Mouse (Mus musculus) heart, embryonic 14.5 days (tissue): ENCODE data around the gene Acss2. TPM values are rescaled to one million over a fixed set of nuclear protein-coding genes. Genes with fewer than 3 reads are reported as not detected.

Experiments
- ATAC-seq: fragments of 200-750 bp; cut with Nextera tagmentation; 2 replicates; pipeline ENCODE4 v1.8.0; 2017; ENCODE audit warnings: low read depth, moderate TSS enrichment; ENCODE audit not compliant: insufficient number of reproducible peaks, insufficient read depth, low FRiP score
- H3K27ac ChIP-seq, 2 experiments: fragments of 200-500 bp in 1 of 2; fragments of 300-500 bp in 1 of 2; sonication (generic) in 1 of 2; replicated peaks in 1 of 2; 2 replicates each; pipeline ENCODE4 v1.5.1; 2012 to 2014; ENCODE audit warnings: low read depth in 2 of 2, low read length in 2 of 2, control low read depth in 1 of 2, mild to moderate bottlenecking in 1 of 2, mixed read lengths in 1 of 2; ENCODE audit not compliant: control insufficient read depth in 1 of 2, insufficient read depth in 1 of 2
- H3K27me3 ChIP-seq: fragments of 300-500 bp; sonication (generic); 2 replicates; pipeline ENCODE4 v1.6.1; 2014; ENCODE audit warnings: mild to moderate bottlenecking, low read length, control low read depth; ENCODE audit not compliant: control insufficient read depth, insufficient read depth
- H3K36me3 ChIP-seq: fragments of 300-500 bp; sonication (generic); 2 replicates; pipeline ENCODE4 v1.6.1; 2014; ENCODE audit warnings: mild to moderate bottlenecking, control low read depth, low read length, mixed read lengths; ENCODE audit not compliant: control insufficient read depth, insufficient read depth
- H3K4me1 ChIP-seq, 2 experiments: fragments of 200-500 bp in 1 of 2; fragments of 300-500 bp in 1 of 2; sonication (generic) in 1 of 2; 2 replicates each; pipeline ENCODE4 v1.6.1; 2012 to 2014; ENCODE audit warnings: low read length in 2 of 2, control low read depth in 1 of 2, mixed read lengths in 1 of 2; ENCODE audit not compliant: control insufficient read depth in 2 of 2, insufficient read depth in 2 of 2
- H3K4me2 ChIP-seq: fragments of 300-500 bp; sonication (generic); 2 replicates; pipeline ENCODE4 v1.6.1; 2014; ENCODE audit warnings: mild to moderate bottlenecking, low read length
- H3K4me3 ChIP-seq, 2 experiments: fragments of 200-500 bp in 1 of 2; fragments of 300-500 bp in 1 of 2; sonication (generic) in 1 of 2; 2 replicates each; pipeline ENCODE4 v1.5.1; 2012 to 2014; ENCODE audit warnings: low read length in 2 of 2, mild to moderate bottlenecking in 2 of 2, control low read depth in 1 of 2, low read depth in 1 of 2, moderate library complexity in 1 of 2; ENCODE audit not compliant: control insufficient read depth in 1 of 2, insufficient read depth in 1 of 2
- H3K9ac ChIP-seq: fragments of 300-500 bp; sonication (generic); 2 replicates; pipeline ENCODE4 v1.6.1; 2014; ENCODE audit warnings: mild to moderate bottlenecking, low read length
- H3K9me3 ChIP-seq: fragments of 300-500 bp; sonication (generic); 2 replicates; pipeline ENCODE4 v1.6.1; 2016; ENCODE audit warnings: low read length, control low read depth; ENCODE audit not compliant: control insufficient read depth
- WGBS: fragments of 180-500 bp; shearing (Covaris S2); extraction: QIAGEN DNeasy Blood & Tissue Kit; methylation state at CpG from one replicate; pipeline ENCODE4 v1.1.7; 2014; 5-methylcytosine and 5-hydroxymethylcytosine counted together
- polyA plus RNA-seq: library from polyadenylated mRNA; unstranded; fragments of >200 nt; fragmentation: Nextera tagmentation; extraction: Ambion mirVana; gene quantifications from 2 replicates; pipeline ENCODE4 v1.2.1, GENCODE M21; 2014

Acss2 gene
- polyA plus RNA-seq, result 18.8 and 19.8 TPM in 2 replicates

DNA sequence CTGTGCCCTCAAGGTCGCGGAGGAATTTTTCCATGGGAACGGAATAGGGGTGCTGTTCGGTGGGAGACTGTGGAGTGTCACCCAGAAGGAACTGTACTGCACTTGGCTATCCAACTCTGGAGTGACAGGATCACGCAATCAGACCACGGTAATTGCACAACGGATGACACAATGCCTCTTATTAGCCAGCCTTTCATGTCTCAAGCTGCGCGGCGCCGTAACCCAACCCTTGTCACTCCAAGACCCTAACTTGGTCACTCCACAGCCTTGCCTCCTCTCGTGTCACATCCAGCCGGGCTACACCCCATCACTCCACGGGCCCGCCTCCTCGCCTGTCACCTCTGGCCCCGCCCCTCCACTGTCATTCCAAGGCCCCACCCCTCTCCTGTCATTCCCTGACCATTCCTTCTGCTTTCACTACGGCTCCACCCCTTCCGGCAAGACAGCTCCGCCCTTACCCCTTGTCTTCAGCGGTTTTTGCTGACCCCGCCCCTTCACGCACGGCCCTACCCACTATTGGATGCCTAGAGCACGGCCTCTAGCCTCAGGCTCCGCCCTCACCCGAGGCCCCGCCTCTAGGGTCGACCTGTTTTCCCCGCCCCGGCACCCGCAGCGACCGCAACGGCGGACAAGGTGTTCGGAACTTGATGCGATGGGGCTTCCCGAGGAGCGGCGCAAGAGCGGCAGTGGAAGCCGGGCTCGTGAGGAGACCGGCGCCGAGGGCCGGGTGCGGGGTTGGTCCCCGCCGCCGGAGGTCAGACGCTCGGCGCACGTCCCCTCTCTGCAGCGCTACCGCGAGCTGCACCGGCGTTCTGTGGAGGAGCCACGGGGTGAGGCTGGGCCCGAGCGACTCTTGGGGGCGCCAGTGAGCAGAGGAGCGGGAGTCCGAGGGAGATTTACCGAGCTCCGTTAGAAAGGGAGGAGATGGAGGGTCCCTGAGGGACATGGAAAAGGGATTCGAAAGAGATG lies at the start of gene Acss2, which contains the start of gene Ggt7:
TSS of gene Acss2 (plus strand) at position 494 of the 969 bp plus-strand sequence.
TSS of gene Ggt7 (minus strand) at position 783 of the 969 bp plus-strand sequence.
- peak within 1 kb of the TSS; percentile 96 for H3K4me2 ChIP-seq
- peak; percentile 100 for ATAC-seq
- no peaks in the 10 kb centered on the region for H3K36me3 ChIP-seq
- H3K27me3 ChIP-seq, result peaks cover 16% of the 10 kb centered on the region
- H3K4me1 ChIP-seq, result peaks cover 2 to 15% of the 10 kb centered on the region in 2 experiments; a peak in 3 of 4 replicates
- H3K9me3 ChIP-seq, result no peaks in the 10 kb centered on the region
- H3K9ac ChIP-seq, result peak within 1 kb of the TSS; percentile 83
- H3K4me3 ChIP-seq, result peak within 1 kb of the TSS; percentile 55 to 68
- H3K27ac ChIP-seq, result no peak within 1 kb of the TSS; a peak in 1 of 4 replicates
- WGBS, result 4% methylated on average over 70 of the region's 70 CpGs

DNA sequence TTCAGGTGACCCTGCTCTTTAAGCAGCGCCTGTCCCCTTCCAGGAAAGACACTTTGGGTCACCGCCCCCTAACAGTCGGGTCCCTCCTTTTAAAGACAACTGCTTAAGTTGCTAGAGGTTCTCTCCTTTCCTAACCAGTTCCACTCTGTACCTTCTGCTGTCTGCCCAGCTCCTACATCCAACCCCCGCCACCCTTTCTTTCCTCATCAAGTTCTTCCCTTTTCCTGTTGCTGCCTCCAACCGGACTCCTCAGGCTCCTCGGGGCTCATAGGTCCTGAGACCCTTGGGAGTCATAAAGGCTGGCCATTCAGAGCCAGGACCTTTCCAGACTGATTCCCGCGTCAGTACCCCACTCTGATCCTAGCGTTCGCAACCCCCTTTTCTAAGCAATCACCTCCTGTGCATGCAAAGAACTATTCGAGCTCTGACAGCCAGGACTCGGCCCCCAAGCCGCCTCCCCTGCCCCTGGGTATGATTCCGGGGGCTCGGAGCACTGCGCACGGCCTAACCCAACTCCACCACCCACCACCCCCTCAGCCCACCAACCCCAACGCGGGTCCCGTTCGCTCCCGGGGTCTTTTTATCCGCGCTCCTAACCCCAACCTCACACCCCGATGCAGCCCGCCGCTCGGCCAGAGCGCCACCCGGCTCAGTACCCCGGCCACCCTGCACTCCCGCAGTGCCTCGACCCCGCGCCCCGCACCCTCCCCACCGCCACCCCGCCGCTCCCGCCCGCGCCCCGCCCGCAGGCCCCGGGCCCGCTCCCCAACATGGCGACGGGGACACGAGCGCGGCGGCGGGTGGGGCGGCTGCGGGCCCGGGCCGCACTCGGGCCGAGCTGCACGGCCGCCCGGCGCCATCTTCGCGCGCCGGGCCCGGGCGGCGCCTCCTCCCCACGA lies 44.8 kb upstream of the Acss2 start:
- no peaks in the 10 kb centered on the region for H3K9me3 ChIP-seq
- peak overlapping the region; percentile 99 for H3K9ac ChIP-seq
- peaks cover 2 to 33% of the 10 kb centered on the region in 2 experiments for H3K4me1 ChIP-seq
- peak; percentile 60 for ATAC-seq
- H3K36me3 ChIP-seq, result no peaks in the 10 kb centered on the region
- peak overlapping the region; percentile 85 for H3K4me2 ChIP-seq
- H3K27me3 ChIP-seq, result no peaks in the 10 kb centered on the region
- H3K4me3 ChIP-seq, result peak overlapping the region; percentile 97 to 99
- H3K27ac ChIP-seq, result peak overlapping the region; percentile 84 to 93
- WGBS, result 1% methylated on average over 47 of the region's 71 CpGs

DNA sequence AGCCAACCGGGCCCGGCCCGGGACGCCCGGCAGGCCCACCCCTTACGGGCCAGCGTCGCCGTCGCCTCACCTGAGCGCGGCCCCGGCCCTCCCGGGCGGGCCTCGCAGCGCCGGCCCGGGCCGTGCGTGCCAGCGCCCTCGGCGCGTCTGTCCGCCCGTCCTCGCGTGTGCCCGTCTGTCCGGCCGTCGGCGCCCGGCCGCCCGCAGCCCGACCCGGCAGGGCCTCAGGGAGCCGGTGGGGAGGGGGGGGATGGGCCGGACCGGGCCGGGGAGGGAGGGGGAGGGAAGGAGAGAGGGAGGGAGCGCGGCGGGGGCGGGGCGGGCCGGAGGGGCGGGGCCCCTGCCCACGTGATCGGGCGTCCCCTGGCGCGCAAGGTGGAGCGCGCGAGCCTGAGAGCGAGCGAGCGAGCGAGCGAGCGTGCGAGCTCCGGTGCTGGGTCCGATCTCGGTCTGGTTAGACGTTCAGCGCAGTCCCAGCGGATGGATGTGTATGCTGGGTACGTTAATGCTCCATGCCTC lies 44.1 kb upstream of the Acss2 start, which contains the start of gene Ncoa6:
TSS of gene Ncoa6 (minus strand) at position 325 of the 519 bp plus-strand sequence.
- no peaks in the 10 kb centered on the region for H3K36me3 ChIP-seq
- H3K9me3 ChIP-seq, result no peaks in the 10 kb centered on the region
- H3K4me2 ChIP-seq, result peak within 1 kb of the TSS; percentile 85
- ATAC-seq, result peak; percentile 80
- H3K4me3 ChIP-seq, result peak within 1 kb of the TSS; percentile 97 to 99
- H3K4me1 ChIP-seq, result peaks cover 2 to 31% of the 10 kb centered on the region in 2 experiments
- H3K9ac ChIP-seq, result peak within 1 kb of the TSS; percentile 99
- WGBS, result under 1% methylated on average over 49 of the region's 72 CpGs
- H3K27me3 ChIP-seq, result no peaks in the 10 kb centered on the region
- H3K27ac ChIP-seq, result peak within 1 kb of the TSS; percentile 84 to 93

DNA sequence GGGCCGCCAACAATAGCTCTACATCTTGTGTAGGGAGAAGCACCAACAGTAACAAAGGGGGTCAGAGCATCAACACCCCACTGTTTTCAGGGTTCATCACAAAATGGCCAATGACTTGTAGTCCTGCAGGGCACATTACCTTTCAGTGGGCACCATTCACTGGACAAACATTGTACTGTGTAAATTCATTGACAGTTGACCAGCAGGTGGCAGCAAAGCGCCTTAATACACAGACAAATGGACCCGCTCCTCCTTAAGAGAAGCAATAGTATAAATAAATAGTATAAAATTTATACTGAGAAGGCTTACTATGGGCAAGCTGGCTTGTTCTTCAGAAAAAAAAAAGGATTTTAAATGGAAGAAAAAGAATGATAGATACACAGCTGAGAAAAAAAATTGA lies 35.7 kb upstream of the Acss2 start:
- Histone ChIP-seq H3K9ac (no peak overlapping the region), H3K9me3 (no peaks in the 10 kb centered on the region), H3K27ac (no peak overlapping the region), H3K4me1 (no peaks in the 10 kb centered on the region), H3K36me3 (no peaks in the 10 kb centered on the region), H3K4me2 (no peak overlapping the region), H3K27me3 (no peaks in the 10 kb centered on the region), H3K4me3 (no peak overlapping the region)
- 44% methylated on average over 3 of the region's 3 CpGs for WGBS
- ATAC-seq, result no peak

DNA sequence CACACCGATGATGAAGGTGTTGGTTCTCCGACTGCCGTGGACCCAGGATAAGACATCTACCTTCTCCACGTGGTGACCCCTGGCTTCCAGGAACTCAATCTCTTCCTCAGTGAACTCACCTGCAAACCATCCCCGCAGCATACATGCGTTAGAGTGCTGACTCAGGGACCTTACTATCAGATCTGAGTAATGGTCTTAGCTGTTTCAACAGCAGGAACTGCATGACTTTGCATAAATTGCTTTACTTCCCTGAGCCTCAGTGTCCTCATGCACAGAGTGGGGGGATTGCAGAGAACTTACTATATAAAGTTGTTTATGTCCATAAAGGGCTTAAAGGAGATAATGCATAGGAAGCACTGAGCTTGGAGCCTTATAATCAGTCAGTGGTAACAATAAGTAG lies 26.8 kb upstream of the Acss2 start:
- H3K27ac ChIP-seq, result no peak overlapping the region
- no peaks in the 10 kb centered on the region for H3K9me3 ChIP-seq
- no peak overlapping the region for H3K4me3 ChIP-seq
- ATAC-seq, result no peak
- H3K4me1 ChIP-seq, result no peaks in the 10 kb centered on the region
- no peak overlapping the region for H3K9ac ChIP-seq
- 81% methylated on average over 6 of the region's 6 CpGs for WGBS
- no peaks in the 10 kb centered on the region for H3K36me3 ChIP-seq
- no peaks in the 10 kb centered on the region for H3K27me3 ChIP-seq
- no peak overlapping the region for H3K4me2 ChIP-seq

DNA sequence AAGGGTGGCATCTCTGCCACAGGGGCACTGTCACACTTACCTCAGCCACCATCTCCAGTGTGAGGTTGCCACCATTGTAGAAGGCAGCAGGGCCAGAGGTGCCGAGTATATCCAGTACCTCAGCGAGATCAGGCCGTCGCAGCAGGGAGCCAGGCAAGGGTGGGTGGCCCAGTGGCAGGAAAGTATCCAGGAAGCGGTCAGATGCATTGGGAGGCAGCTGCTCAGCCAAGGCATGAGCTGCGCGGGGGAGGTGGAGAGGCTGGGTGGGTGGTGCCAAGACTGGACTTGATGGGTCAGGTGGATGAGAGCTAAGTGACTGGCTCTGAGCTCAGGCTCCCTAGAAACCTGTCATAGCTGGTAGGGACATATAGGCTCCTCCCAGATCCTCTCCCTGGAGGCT lies 15.2 kb upstream of the Acss2 start:
- Histone ChIP-seq H3K4me3 (no peak overlapping the region), H3K9me3 (no peaks in the 10 kb centered on the region), H3K9ac (no peak overlapping the region), H3K27me3 (no peaks in the 10 kb centered on the region), H3K4me1 (peaks cover 0 to 4% of the 10 kb centered on the region in 2 experiments; a peak in 1 of 4 replicates), H3K36me3 (no peaks in the 10 kb centered on the region), H3K27ac (no peak overlapping the region), H3K4me2 (no peak overlapping the region)
- 62% methylated on average over 7 of the region's 7 CpGs for WGBS
- ATAC-seq, result no peak
